Mouse (Mus musculus) CH12.LX (cell line): ENCODE data around the gene Glis1.

Experiments used
- CTCF ChIP-seq, 2 experiments: IDR thresholded peaks in 1 of 2; conservative IDR thresholded peaks in 1 of 2; 2 replicates each; pipeline ENCODE4 v1.5.1; 2011 to 2012; ENCODE audit warnings: low read depth in 2 of 2, low read length in 2 of 2, improper control_type of control experiment in 1 of 2, inconsistent platforms in 1 of 2, mild to moderate bottlenecking in 1 of 2, moderate library complexity in 1 of 2
- EP300 ChIP-seq: IDR thresholded peaks from 2 replicates; pipeline ENCODE4 v1.6.1; 2011; ENCODE audit warnings: low read length, improper control_type of control experiment
- ETS1 ChIP-seq: conservative IDR thresholded peaks from 2 replicates; pipeline ENCODE4 v1.6.1; 2012; ENCODE audit warnings: low read depth, mild to moderate bottlenecking, inconsistent platforms, low read length, improper control_type of control experiment, moderate library complexity
- HCFC1 ChIP-seq: IDR thresholded peaks from 2 replicates; pipeline ENCODE4 v1.6.1; 2012; ENCODE audit warnings: low read depth, mild to moderate bottlenecking, inconsistent platforms, low read length, improper control_type of control experiment
- JUN ChIP-seq: IDR thresholded peaks from 2 replicates; pipeline ENCODE4 v1.6.1; 2011; ENCODE audit warnings: low read depth, mild to moderate bottlenecking, low read length, improper control_type of control experiment, moderate library complexity; ENCODE audit not compliant: insufficient read depth
- MAFK ChIP-seq: IDR thresholded peaks from 2 replicates; pipeline ENCODE4 v1.6.1; 2011; ENCODE audit warnings: low read length, improper control_type of control experiment; ENCODE audit not compliant: insufficient replicate concordance
- MAX ChIP-seq: IDR thresholded peaks from 2 replicates; pipeline ENCODE4 v1.6.1; 2011; ENCODE audit warnings: low read length, improper control_type of control experiment
- NRF1 ChIP-seq: IDR thresholded peaks from 2 replicates; pipeline ENCODE4 v1.6.1; 2014; ENCODE audit warnings: low read depth, mild to moderate bottlenecking, inconsistent platforms, low read length, improper control_type of control experiment, moderate library complexity
- PAX5 ChIP-seq: IDR thresholded peaks from 2 replicates; pipeline ENCODE4 v1.6.1; 2012; ENCODE audit warnings: low read length, inconsistent platforms, mixed read lengths
- POLR2A ChIP-seq: IDR thresholded peaks from 2 replicates; pipeline ENCODE4 v1.6.1; 2011; ENCODE audit warnings: low read depth, mild to moderate bottlenecking, improper control_type of control experiment, low read length
- POLR2AphosphoS2 ChIP-seq: IDR thresholded peaks from 2 replicates; pipeline ENCODE4 v1.6.1; 2011; ENCODE audit warnings: low read depth, low read length, improper control_type of control experiment
- USF1 ChIP-seq: IDR thresholded peaks from 2 replicates; pipeline ENCODE4 v1.6.1; 2014; ENCODE audit warnings: low read depth, mild to moderate bottlenecking, inconsistent platforms, low read length, improper control_type of control experiment

DNA sequence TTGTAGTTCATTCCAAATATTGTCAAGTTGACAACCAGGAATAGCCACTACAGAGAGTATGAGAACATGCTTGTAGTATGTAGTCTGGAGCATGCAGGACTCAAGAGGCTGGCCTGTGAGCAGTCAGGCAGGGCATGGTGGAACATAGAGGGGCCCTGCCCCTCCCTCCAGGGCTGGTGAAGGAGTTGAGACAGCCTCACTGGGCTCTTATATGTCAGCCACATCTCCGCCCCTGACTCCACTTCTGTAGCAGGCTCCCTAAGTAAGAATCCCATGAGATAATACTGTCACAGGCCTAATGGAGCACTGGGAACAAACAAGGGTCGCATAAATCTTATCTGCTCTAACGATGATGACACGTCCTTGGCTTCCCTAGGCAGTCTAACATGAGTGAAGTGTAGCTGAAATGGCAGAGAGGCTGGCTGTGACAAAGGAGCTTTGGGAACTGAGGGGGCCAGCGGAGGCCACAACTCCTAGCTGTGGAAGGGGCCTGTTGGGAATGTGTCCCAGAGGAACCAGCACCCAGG lies 214.6 kb downstream of the Glis1 start:
- TF ChIP-seq POLR2A (no peak), MAFK (no peak), CTCF (conservative IDR thresholded peaks at IDR 0.05 in 1 of 2, IDR thresholded peaks at IDR 0.05 in 1 of 2; ENCODE audit: low read depth in 2 of 2, low read length in 2 of 2) (no peak), USF1 (no peak), MAX (no peak), NRF1 (no peak), HCFC1 (no peak), JUN (no peak), ETS1 (no peak), POLR2AphosphoS2 (no peak), EP300 (no peak), PAX5 (no peak)
